Mouse (Mus musculus) urinary bladder, postnatal 4 days (tissue): Measurements from ENCODE around the gene Aass.

Experiments
- DNase-seq, 2 experiments: peaks; one replicate each; pipeline ENCODE4 v3.0.0; 2021 to 2022; ENCODE audit warnings: low spot score in 2 of 2

The Aass gene

DNA sequence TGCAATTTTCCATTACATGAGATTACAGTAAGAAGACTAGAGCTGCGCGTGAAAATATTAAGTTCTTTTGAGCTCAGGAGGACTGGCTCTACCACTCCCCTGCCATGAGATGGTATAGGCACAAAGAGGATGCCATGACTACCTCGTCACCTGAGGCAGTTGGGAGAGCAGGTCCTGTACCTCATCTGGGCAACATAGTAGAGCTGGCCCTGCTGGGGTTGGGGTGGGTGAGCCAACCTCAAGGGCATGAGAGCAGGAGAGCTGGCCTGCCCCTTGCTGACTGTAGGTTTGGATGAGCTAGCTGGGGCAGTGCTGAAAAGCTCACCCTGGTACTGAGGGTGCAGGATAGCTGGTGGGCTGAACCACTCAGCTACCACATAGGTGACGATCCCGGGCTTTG is 77.1 kb downstream of the Aass start:
- no peak for DNase-seq

DNA sequence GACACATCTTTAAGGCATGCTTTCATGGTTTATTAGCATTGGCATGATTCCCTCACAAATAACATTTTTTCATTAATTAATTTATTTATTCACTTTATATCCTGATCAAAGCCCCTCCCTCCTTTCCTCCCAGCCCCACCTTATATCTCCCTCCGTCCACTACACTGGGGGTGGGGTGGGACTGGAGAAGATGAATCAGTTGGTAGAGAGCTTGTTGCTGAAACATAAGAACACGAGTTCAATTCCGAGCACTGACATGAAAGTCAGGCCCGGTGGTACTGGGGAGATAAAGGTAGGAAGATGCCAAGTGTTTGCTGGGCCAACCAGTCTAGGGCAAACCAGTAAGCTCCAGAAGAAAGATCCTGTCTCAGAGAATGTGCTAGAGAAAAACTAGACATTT is 84.0 kb downstream of the Aass start:
- no peak for DNase-seq

DNA sequence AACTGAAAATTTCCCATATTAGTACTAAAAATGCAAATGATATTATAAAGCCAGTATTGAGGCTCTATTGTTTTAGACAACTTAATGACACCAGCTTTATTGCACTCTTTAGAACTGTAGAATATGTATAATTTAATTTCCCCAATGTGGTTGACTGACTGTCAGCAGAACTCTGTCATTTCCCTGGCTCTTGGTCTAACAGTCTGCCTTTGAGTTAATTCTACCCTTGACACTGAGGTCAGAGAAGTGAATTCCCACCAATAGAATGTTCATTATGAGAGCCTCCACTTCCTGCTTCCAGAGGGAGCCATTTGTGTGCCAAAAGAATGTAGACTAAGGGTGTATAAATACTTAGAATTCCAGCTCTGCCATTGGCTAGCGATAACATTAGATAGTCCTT is 104.5 kb downstream of the Aass start:
- no peak for DNase-seq
